Mouse (Mus musculus) erythroblast, embryonic 14.5 days (primary cell): ENCODE data around the gene Prpsap1.

Experiments
- GATA1 ChIP-seq: IDR thresholded peaks from 2 replicates; pipeline ENCODE4 v1.6.1; 2012; ENCODE audit warnings: low read length, inconsistent platforms, mixed read lengths
- TAL1 ChIP-seq: IDR thresholded peaks from 3 replicates; pipeline ENCODE4 v1.6.1; 2012; ENCODE audit warnings: low read length, inconsistent platforms, mixed read lengths

DNA sequence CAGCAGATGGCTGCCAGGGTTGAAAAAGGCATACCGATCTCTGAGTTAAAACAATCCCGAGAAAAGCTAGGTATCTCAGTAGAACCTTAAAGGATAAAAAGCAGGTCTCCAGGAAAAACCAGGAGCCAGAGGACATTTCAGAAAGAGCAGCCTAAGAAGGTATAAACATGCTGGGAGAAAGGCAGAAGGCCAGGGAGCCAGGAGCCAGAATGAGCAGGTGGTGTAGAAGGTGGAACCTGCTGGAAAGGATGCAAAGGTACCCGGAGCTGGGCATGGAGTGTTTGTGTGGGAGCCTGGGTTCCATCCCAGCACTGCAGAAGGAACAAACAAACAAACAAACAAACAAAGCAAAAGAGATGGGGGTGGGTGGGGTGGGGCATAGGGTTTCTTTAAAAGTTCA lies 44.7 kb downstream of the Prpsap1 start:
- TF ChIP-seq GATA1 (no peak), TAL1 (no peak)
